Mouse (Mus musculus): ENCODE data around the gene Foxp1. TPM values are rescaled to one million over a fixed set of nuclear protein-coding genes. Genes with fewer than 3 reads are reported as not detected.

Foxp1 gene
- polyA plus RNA-seq, 1 experiment from 2014 or later = 148 TPM

- ATAC-seq (replicated peaks; ENCODE audit: insufficient number of reproducible peaks, low FRiP score, low TSS enrichment, low read depth) (no peak), DNase-seq (ENCODE audit: low spot score) (no peak)
- H3K4me3 ChIP-seq (ENCODE audit: low read depth, low read length) = no peak overlapping the region
- 89% methylated on average over 6 of the region's 6 CpGs for WGBS
- no peaks in the 10 kb centered on the region for H3K9me3 ChIP-seq (replicated peaks; ENCODE audit: control insufficient read depth, low read length)
- no peaks in the 10 kb centered on the region for H3K36me3 ChIP-seq (replicated peaks; ENCODE audit: control insufficient read depth, insufficient read depth, low read depth, low read length)
- H3K9ac ChIP-seq (replicated peaks; ENCODE audit: low read length) = no peak overlapping the region
- no peak overlapping the region for H3K27ac ChIP-seq (replicated peaks; ENCODE audit: low read depth, low read length)
- no peaks in the 10 kb centered on the region for H3K27me3 ChIP-seq (ENCODE audit: control insufficient read depth, insufficient read depth, low read length)
- no peak overlapping the region for H3K4me2 ChIP-seq (ENCODE audit: low read depth, low read length)
- no peaks in the 10 kb centered on the region for H3K4me1 ChIP-seq (ENCODE audit: control insufficient read depth, insufficient read depth, low read length)
Measured at GRCm38 (mm10) chr6:99172589-99172986, 349.9 kb downstream of the Foxp1 start.

- no peaks in the 10 kb centered on the region for H3K36me3 ChIP-seq (replicated peaks; ENCODE audit: control insufficient read depth, insufficient read depth, low read depth, low read length)
- H3K27me3 ChIP-seq (ENCODE audit: control insufficient read depth, insufficient read depth, low read length) = no peaks in the 10 kb centered on the region
- ATAC-seq (replicated peaks; ENCODE audit: insufficient number of reproducible peaks, low FRiP score, low TSS enrichment, low read depth) (no peak), DNase-seq (ENCODE audit: low spot score) (no peak)
- no peak overlapping the region for H3K4me3 ChIP-seq (ENCODE audit: low read depth, low read length)
- no peaks in the 10 kb centered on the region for H3K9me3 ChIP-seq (replicated peaks; ENCODE audit: control insufficient read depth, low read length)
- no peak overlapping the region for H3K9ac ChIP-seq (replicated peaks; ENCODE audit: low read length)
- no peaks in the 10 kb centered on the region for H3K4me1 ChIP-seq (ENCODE audit: control insufficient read depth, insufficient read depth, low read length)
- H3K4me2 ChIP-seq (ENCODE audit: low read depth, low read length) = no peak overlapping the region
- no peak overlapping the region for H3K27ac ChIP-seq (replicated peaks; ENCODE audit: low read depth, low read length)
- WGBS = 83% methylated on average over 8 of the region's 8 CpGs
Measured at GRCm38 (mm10) chr6:99171901-99172588, 350.5 kb downstream of the Foxp1 start.

- 77% methylated on average over 6 of the region's 6 CpGs for WGBS
- Histone ChIP-seq H3K4me1 (ENCODE audit: control insufficient read depth, insufficient read depth, low read length) (no peaks in the 10 kb centered on the region), H3K4me3 (ENCODE audit: low read depth, low read length) (no peak overlapping the region), H3K9me3 (replicated peaks; ENCODE audit: control insufficient read depth, low read length) (no peaks in the 10 kb centered on the region), H3K27ac (replicated peaks; ENCODE audit: low read depth, low read length) (no peak overlapping the region), H3K36me3 (replicated peaks; ENCODE audit: control insufficient read depth, insufficient read depth, low read depth, low read length) (no peaks in the 10 kb centered on the region), H3K27me3 (ENCODE audit: control insufficient read depth, insufficient read depth, low read length) (no peaks in the 10 kb centered on the region), H3K4me2 (ENCODE audit: low read depth, low read length) (no peak overlapping the region), H3K9ac (replicated peaks; ENCODE audit: low read length) (no peak overlapping the region)
- DNase-seq (ENCODE audit: low spot score) = no peak
- no peak for ATAC-seq (replicated peaks; ENCODE audit: insufficient number of reproducible peaks, low FRiP score, low TSS enrichment, low read depth)
Measured at GRCm38 (mm10) chr6:99171281-99171825, 351.2 kb downstream of the Foxp1 start.

- Histone ChIP-seq H3K27ac (replicated peaks; ENCODE audit: low read depth, low read length) (no peak overlapping the region), H3K9me3 (replicated peaks; ENCODE audit: control insufficient read depth, low read length) (no peaks in the 10 kb centered on the region), H3K27me3 (ENCODE audit: control insufficient read depth, insufficient read depth, low read length) (no peaks in the 10 kb centered on the region), H3K4me1 (ENCODE audit: control insufficient read depth, insufficient read depth, low read length) (no peaks in the 10 kb centered on the region), H3K36me3 (replicated peaks; ENCODE audit: control insufficient read depth, insufficient read depth, low read depth, low read length) (no peaks in the 10 kb centered on the region), H3K4me2 (ENCODE audit: low read depth, low read length) (no peak overlapping the region), H3K9ac (replicated peaks; ENCODE audit: low read length) (no peak overlapping the region), H3K4me3 (ENCODE audit: low read depth, low read length) (no peak overlapping the region)
- no peak for DNase-seq (ENCODE audit: low spot score)
- WGBS = 86% methylated on average over 2 of the region's 2 CpGs
- no peak for ATAC-seq (replicated peaks; ENCODE audit: insufficient number of reproducible peaks, low FRiP score, low TSS enrichment, low read depth)
Measured at GRCm38 (mm10) chr6:99168727-99169126, 353.8 kb downstream of the Foxp1 start.

- no peak overlapping the region for H3K27ac ChIP-seq (replicated peaks; ENCODE audit: low read depth, low read length)
- H3K9me3 ChIP-seq (replicated peaks; ENCODE audit: control insufficient read depth, low read length) = no peaks in the 10 kb centered on the region
- H3K4me1 ChIP-seq (ENCODE audit: control insufficient read depth, insufficient read depth, low read length) = no peaks in the 10 kb centered on the region
- H3K9ac ChIP-seq (replicated peaks; ENCODE audit: low read length) = no peak overlapping the region
- H3K4me3 ChIP-seq (ENCODE audit: low read depth, low read length) = no peak overlapping the region
- DNase-seq (ENCODE audit: low spot score) (no peak), ATAC-seq (replicated peaks; ENCODE audit: insufficient number of reproducible peaks, low FRiP score, low TSS enrichment, low read depth) (no peak)
- no peaks in the 10 kb centered on the region for H3K27me3 ChIP-seq (ENCODE audit: control insufficient read depth, insufficient read depth, low read length)
- 66% methylated on average over 8 of the region's 8 CpGs for WGBS
- H3K36me3 ChIP-seq (replicated peaks; ENCODE audit: control insufficient read depth, insufficient read depth, low read depth, low read length) = no peaks in the 10 kb centered on the region
- H3K4me2 ChIP-seq (ENCODE audit: low read depth, low read length) = no peak overlapping the region
Measured at GRCm38 (mm10) chr6:99167001-99167400, 355.5 kb downstream of the Foxp1 start.

- no peaks in the 10 kb centered on the region for H3K4me1 ChIP-seq (ENCODE audit: control insufficient read depth, insufficient read depth, low read length)
- H3K27ac ChIP-seq (replicated peaks; ENCODE audit: low read depth, low read length) = no peak overlapping the region
- ATAC-seq (replicated peaks; ENCODE audit: insufficient number of reproducible peaks, low FRiP score, low TSS enrichment, low read depth) (no peak), DNase-seq (ENCODE audit: low spot score) (no peak)
- H3K4me2 ChIP-seq (ENCODE audit: low read depth, low read length) = no peak overlapping the region
- H3K27me3 ChIP-seq (ENCODE audit: control insufficient read depth, insufficient read depth, low read length) = no peaks in the 10 kb centered on the region
- no peaks in the 10 kb centered on the region for H3K9me3 ChIP-seq (replicated peaks; ENCODE audit: control insufficient read depth, low read length)
- H3K9ac ChIP-seq (replicated peaks; ENCODE audit: low read length) = no peak overlapping the region
- 84% methylated on average over 4 of the region's 4 CpGs for WGBS
- no peak overlapping the region for H3K4me3 ChIP-seq (ENCODE audit: low read depth, low read length)
- no peaks in the 10 kb centered on the region for H3K36me3 ChIP-seq (replicated peaks; ENCODE audit: control insufficient read depth, insufficient read depth, low read depth, low read length)
Measured at GRCm38 (mm10) chr6:99166169-99166568, 356.4 kb downstream of the Foxp1 start.

- Histone ChIP-seq H3K27me3 (ENCODE audit: control insufficient read depth, insufficient read depth, low read length) (no peaks in the 10 kb centered on the region), H3K9me3 (replicated peaks; ENCODE audit: control insufficient read depth, low read length) (no peaks in the 10 kb centered on the region), H3K4me3 (ENCODE audit: low read depth, low read length) (no peak overlapping the region), H3K4me2 (ENCODE audit: low read depth, low read length) (no peak overlapping the region), H3K9ac (replicated peaks; ENCODE audit: low read length) (no peak overlapping the region), H3K4me1 (ENCODE audit: control insufficient read depth, insufficient read depth, low read length) (no peaks in the 10 kb centered on the region), H3K27ac (replicated peaks; ENCODE audit: low read depth, low read length) (no peak overlapping the region), H3K36me3 (replicated peaks; ENCODE audit: control insufficient read depth, insufficient read depth, low read depth, low read length) (no peaks in the 10 kb centered on the region)
- no peak for DNase-seq (ENCODE audit: low spot score)
- ATAC-seq (replicated peaks; ENCODE audit: insufficient number of reproducible peaks, low FRiP score, low TSS enrichment, low read depth) = no peak
- 83% methylated on average over 6 of the region's 6 CpGs for WGBS
Measured at GRCm38 (mm10) chr6:99164760-99165159, 357.8 kb downstream of the Foxp1 start.

- no peaks in the 10 kb centered on the region for H3K27me3 ChIP-seq (ENCODE audit: control insufficient read depth, insufficient read depth, low read length)
- ATAC-seq (replicated peaks; ENCODE audit: insufficient number of reproducible peaks, low FRiP score, low TSS enrichment, low read depth) = no peak
Measured at GRCm38 (mm10) chr6:99162716-99163115, 359.8 kb downstream of the Foxp1 start.

More at GRCm38 (mm10) chr6:99162716-99163115, 359.8 kb downstream of the Foxp1 start:
- no peak overlapping the region for H3K4me3 ChIP-seq (ENCODE audit: low read depth, low read length)
- no peak overlapping the region for H3K9ac ChIP-seq (replicated peaks; ENCODE audit: low read length)
- no peaks in the 10 kb centered on the region for H3K9me3 ChIP-seq (replicated peaks; ENCODE audit: control insufficient read depth, low read length)
- WGBS = 86% methylated on average over 15 of the region's 15 CpGs
- no peak overlapping the region for H3K27ac ChIP-seq (replicated peaks; ENCODE audit: low read depth, low read length)
- H3K4me2 ChIP-seq (ENCODE audit: low read depth, low read length) = no peak overlapping the region
- no peaks in the 10 kb centered on the region for H3K36me3 ChIP-seq (replicated peaks; ENCODE audit: control insufficient read depth, insufficient read depth, low read depth, low read length)
- DNase-seq (ENCODE audit: low spot score) = no peak
- no peaks in the 10 kb centered on the region; the same call in 1 of the 2 replicates for H3K4me1 ChIP-seq (ENCODE audit: control insufficient read depth, insufficient read depth, low read length)

Data from embryonic facial prominence, embryonic 11.5 days (tissue).